Mouse (Mus musculus): ENCODE measurements around the gene Gm49358.

DNA sequence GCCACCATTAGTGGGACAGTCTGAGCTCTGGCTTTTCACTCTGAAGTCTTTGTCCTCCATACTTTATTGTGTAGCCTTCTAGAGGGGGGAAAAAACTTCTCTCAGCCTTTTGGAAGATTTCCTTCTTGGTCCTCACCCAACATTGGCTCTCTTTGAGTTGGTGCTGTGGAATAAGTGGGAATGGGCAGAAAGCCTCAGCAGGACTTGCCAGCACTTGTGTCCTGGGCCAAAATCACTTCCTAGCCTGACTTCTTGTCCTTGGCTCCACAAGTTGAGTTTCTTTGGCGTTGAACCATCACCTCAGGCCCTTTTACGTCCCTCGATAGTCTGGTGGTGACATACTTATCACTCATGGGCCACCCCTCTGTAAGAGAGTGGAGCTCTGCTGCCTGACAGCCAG lies 35.6 kb upstream of the Gm49358 start:
- TF ChIP-seq CTCF (conservative IDR thresholded peaks at IDR 0.05; ENCODE audit: insufficient read depth, insufficient read length, low read depth, low read length) (no peak), POLR2A (IDR thresholded peaks at IDR 0.05; ENCODE audit: low read depth, low read length) (no peak)
